Mouse (Mus musculus): ENCODE results near the gene Klc1. TPM values are rescaled to one million over a fixed set of nuclear protein-coding genes. Genes with fewer than 3 reads are reported as not detected.
"Not testable (repeated sequence)": the region's sequence is repeated elsewhere in the genome, so short reads cannot be mapped to it uniquely, and the experiment has no call there.

Gene Klc1
- polyA plus RNA-seq (2014; fragmentation: Nextera tagmentation; extraction: Ambion mirVana): 282 and 288 TPM in 2 replicates

DNA sequence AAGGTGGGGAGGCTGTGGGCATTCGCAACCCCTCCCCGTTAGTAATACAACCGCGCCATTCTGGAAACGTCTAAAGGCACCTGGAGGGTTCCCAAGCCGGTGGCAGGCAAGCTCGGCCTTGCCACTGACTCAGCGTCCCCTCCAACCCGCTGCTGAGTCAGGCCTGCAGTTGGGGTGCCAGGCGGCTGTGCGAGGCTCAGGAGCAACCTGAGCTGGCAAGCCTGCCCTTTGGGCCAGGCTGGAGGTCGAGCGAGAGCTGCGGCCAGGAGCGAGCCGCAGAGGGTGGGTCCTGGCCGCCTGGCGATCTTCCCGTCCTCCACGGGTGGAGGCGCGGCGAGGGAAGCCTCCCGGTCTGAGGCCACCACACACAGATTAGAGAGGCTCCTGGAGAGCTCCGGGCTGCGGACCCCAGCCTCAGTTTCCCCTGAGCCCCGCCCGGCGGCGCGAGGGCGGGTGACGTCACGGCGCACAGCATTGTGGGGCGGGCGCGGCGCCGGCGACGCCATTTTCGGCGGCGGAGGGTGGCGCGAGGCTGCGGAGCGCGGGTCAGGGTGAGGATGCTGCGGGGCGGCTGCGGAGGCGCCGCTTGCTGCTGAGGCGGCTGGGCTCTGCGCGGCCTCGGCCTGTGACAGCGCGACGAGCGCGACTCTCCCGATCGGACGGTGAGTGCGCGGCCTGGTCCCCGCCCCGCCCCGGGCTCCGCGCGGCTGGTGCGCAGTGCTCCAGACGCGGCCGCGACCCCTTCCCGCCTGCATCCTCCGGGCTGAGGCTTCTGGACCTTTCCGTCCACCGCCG lies at the start of gene Klc1:
Gene Klc1, plus strand, starts transcription at position 469 of the 795 bp plus-strand sequence.
- H3K9me3 ChIP-seq (ENCODE audit: control insufficient read depth, low read length): no peaks in the 10 kb centered on the region
- peak within 1 kb of the TSS; percentile 95 for H3K4me3 ChIP-seq (ENCODE audit: low read depth, low read length)
- H3K27me3 ChIP-seq (ENCODE audit: control insufficient read depth, insufficient read depth, low read length): no peaks in the 10 kb centered on the region
- ATAC-seq (ENCODE audit: low FRiP score): peak; percentile 84
- H3K4me1 ChIP-seq (ENCODE audit: control insufficient read depth, insufficient read depth, low read length): peaks cover 22% of the 10 kb centered on the region
- peak within 1 kb of the TSS; percentile 87 for H3K4me2 ChIP-seq
- H3K36me3 ChIP-seq (ENCODE audit: control insufficient read depth, insufficient read depth, low read length): no peaks in the 10 kb centered on the region
- peak within 1 kb of the TSS; percentile 95 for H3K9ac ChIP-seq (ENCODE audit: low read length)
- WGBS: under 1% methylated on average over 73 of the region's 85 CpGs
- H3K27ac ChIP-seq (ENCODE audit: low read depth, low read length): peak within 1 kb of the TSS; percentile 85
- DNase-seq (ENCODE audit: low spot score, missing footprints): peak; percentile 98

DNA sequence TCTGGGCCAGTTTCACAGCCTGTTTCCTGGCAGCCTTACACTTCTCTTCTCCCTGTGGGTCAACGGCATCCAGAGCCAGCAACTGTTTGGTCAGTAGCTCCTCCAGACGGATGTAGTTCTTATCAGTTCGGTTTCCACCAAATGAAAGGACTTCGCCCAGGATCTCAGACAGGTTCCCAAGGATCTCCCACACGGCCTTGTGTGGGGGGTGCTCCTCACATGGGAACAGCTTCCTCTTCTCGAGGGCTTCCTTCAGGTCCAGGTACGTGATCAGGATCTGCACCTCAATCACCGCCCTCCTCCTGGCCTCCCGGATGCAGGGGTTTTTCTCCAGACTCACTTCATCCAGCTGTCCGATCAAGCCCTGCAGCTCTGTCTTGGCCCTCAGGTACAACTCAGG lies 48.6 kb upstream of the Klc1 start:
- H3K27me3 ChIP-seq (ENCODE audit: control insufficient read depth, insufficient read depth, low read length): no peaks in the 10 kb centered on the region
- DNase-seq (ENCODE audit: low spot score, missing footprints) (no peak), ATAC-seq (ENCODE audit: low FRiP score) (no peak)
- peaks cover 9% of the 10 kb centered on the region for H3K36me3 ChIP-seq (ENCODE audit: control insufficient read depth, insufficient read depth, low read length)
- H3K27ac ChIP-seq (ENCODE audit: low read depth, low read length): no peak overlapping the region
- no peaks in the 10 kb centered on the region for H3K9me3 ChIP-seq (ENCODE audit: control insufficient read depth, low read length)
- peaks cover 12% of the 10 kb centered on the region for H3K4me1 ChIP-seq (ENCODE audit: control insufficient read depth, insufficient read depth, low read length)
- no peak overlapping the region for H3K4me3 ChIP-seq (ENCODE audit: low read depth, low read length)
- H3K4me2 ChIP-seq: no peak overlapping the region
- H3K9ac ChIP-seq (ENCODE audit: low read length): no peak overlapping the region
- WGBS: 94% methylated on average over 10 of the region's 10 CpGs

DNA sequence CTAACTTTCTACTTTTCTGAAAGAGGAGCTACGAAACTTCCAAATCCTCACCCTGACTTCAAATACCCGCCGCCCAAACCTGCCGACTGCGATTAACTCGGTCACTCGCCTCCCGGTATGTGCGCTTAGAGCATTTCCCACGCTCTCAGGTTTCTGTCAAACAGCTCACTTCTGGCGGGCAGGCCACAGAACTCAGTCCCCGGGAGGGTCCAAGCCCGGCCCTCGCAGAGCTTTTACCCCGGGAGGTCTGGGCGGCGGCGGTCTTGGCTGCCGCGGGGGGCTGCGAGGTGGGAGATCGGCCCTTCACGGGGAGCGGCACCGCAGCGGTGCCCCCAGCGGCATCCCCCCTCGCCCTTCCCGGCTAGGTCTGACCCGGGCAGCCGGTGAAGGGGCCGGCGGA lies 46.2 kb upstream of the Klc1 start:
- H3K4me2 ChIP-seq: peak overlapping the region; percentile 85
- H3K36me3 ChIP-seq (ENCODE audit: control insufficient read depth, insufficient read depth, low read length): peaks cover 9% of the 10 kb centered on the region
- ATAC-seq (ENCODE audit: low FRiP score) (no peak), DNase-seq (ENCODE audit: low spot score, missing footprints) (peak; percentile 92)
- peaks cover 12% of the 10 kb centered on the region for H3K4me1 ChIP-seq (ENCODE audit: control insufficient read depth, insufficient read depth, low read length)
- H3K27ac ChIP-seq (ENCODE audit: low read depth, low read length): peak overlapping the region; percentile 66; the same call in 1 of the 2 replicates
- no peaks in the 10 kb centered on the region for H3K9me3 ChIP-seq (ENCODE audit: control insufficient read depth, low read length)
- peak overlapping the region; percentile 98 for H3K4me3 ChIP-seq (ENCODE audit: low read depth, low read length)
- WGBS: under 1% methylated on average over 30 of the region's 33 CpGs
- peak overlapping the region; percentile 94 for H3K9ac ChIP-seq (ENCODE audit: low read length)
- no peaks in the 10 kb centered on the region for H3K27me3 ChIP-seq (ENCODE audit: control insufficient read depth, insufficient read depth, low read length)

DNA sequence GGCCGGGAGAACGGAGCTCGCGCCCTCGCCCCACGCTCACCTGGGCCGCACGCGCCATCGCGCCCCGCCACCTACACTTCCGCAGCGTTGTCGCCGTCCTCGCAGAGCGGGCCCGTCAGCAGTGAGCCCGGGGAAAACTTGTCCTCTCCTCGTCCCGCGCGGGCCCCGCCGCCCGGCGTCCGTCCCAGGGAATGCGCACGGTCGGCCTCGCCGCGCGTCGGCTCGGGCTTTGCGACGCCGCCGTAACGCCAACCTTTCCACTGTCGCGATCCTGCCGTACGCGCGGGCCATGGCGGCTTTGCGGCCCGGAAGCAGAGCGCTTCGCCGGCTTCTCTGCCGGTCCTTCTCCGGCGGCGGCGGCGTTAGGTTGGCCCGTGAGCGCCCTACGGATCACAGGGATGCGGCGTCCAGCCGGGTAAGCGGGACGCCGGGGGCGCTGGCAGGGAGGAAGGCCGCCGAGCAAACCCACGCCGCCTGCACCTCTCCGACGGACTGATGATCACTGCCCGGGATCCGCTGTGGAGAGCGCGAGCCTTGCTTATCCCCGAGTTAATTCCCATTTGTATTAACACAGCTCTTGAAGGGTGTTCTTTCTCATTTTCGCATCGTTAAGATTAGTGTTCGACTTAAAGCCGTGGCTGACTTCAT lies 45.5 kb upstream of the Klc1 start, which contains the start of the genes Bag5 and Apopt1:
Gene Bag5, minus strand, starts transcription at position 254 of the 648 bp plus-strand sequence.
Gene Apopt1, plus strand, starts transcription at position 258 of the 648 bp plus-strand sequence.
- peak; percentile 94 for ATAC-seq (ENCODE audit: low FRiP score)

DNA sequence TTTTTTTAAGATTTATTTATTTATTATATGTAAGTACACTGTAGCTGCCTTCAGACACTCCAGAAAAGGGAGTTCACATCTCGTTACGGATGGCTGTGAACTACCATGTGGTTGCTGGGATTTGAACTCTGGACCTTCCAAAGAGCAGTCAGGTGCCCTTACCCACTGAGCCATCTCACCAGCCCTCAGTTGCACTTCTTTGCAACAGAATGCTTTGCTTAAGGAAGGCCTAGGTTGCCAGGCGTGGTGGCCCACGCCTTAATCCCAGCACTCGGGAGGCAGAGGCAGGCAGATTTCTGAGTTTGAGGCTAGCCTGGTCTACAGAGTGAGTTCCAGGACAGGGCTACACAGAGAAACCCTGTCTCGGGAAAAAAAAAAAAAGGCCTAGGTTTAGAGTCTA lies 44.8 kb upstream of the Klc1 start:
- not testable (repeated sequence) for H3K9me3 ChIP-seq (ENCODE audit: control insufficient read depth, low read length); H3K27me3 ChIP-seq (ENCODE audit: control insufficient read depth, insufficient read depth, low read length); H3K27ac ChIP-seq (ENCODE audit: low read depth, low read length); ATAC-seq (ENCODE audit: low FRiP score); H3K9ac ChIP-seq (ENCODE audit: low read length); H3K36me3 ChIP-seq (ENCODE audit: control insufficient read depth, insufficient read depth, low read length); DNase-seq (ENCODE audit: low spot score, missing footprints)
- H3K4me1 ChIP-seq (ENCODE audit: control insufficient read depth, insufficient read depth, low read length): peaks cover 12% of the 10 kb centered on the region
- peak overlapping the region; percentile 85 for H3K4me2 ChIP-seq
- peak overlapping the region; percentile 98 for H3K4me3 ChIP-seq (ENCODE audit: low read depth, low read length)
- 85% methylated on average over 6 of the region's 6 CpGs for WGBS

More for the DNA sequence above, 45.5 kb upstream of the Klc1 start, which contains the start of the genes Bag5 and Apopt1:
- Histone ChIP-seq H3K4me1 (ENCODE audit: control insufficient read depth, insufficient read depth, low read length) (peaks cover 12% of the 10 kb centered on the region), H3K4me3 (ENCODE audit: low read depth, low read length) (peak within 1 kb of the TSS; percentile 98), H3K27ac (ENCODE audit: low read depth, low read length) (peak within 1 kb of the TSS; percentile 66), H3K36me3 (ENCODE audit: control insufficient read depth, insufficient read depth, low read length) (peaks cover 9% of the 10 kb centered on the region), H3K9me3 (ENCODE audit: control insufficient read depth, low read length) (no peaks in the 10 kb centered on the region), H3K9ac (ENCODE audit: low read length) (peak within 1 kb of the TSS; percentile 94), H3K4me2 (peak within 1 kb of the TSS; percentile 85), H3K27me3 (ENCODE audit: control insufficient read depth, insufficient read depth, low read length) (no peaks in the 10 kb centered on the region)
- under 1% methylated on average over 86 of the region's 86 CpGs for WGBS
- DNase-seq (ENCODE audit: low spot score, missing footprints): peak; percentile 98

DNA sequence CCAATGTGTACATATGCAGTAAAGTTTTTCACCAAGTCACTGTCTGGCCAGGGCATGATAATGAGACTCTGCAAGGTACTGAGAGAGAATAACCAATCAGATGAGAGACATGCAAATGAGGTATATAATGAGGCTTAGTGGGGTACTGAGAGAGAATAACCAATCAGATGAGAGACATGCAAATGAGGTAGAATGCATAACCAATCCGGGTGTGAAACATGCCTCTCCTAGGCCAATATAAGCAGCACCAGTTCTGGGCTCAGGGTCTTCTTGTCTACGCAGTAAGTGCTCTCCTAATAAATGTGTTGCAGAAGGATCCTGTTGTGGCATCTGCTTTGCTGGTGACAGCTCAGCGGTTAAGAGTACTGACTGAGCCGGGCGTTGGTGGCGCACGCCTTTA lies 42.1 kb upstream of the Klc1 start:
- DNase-seq (ENCODE audit: low spot score, missing footprints): no peak
- ATAC-seq (ENCODE audit: low FRiP score): no peak

DNA sequence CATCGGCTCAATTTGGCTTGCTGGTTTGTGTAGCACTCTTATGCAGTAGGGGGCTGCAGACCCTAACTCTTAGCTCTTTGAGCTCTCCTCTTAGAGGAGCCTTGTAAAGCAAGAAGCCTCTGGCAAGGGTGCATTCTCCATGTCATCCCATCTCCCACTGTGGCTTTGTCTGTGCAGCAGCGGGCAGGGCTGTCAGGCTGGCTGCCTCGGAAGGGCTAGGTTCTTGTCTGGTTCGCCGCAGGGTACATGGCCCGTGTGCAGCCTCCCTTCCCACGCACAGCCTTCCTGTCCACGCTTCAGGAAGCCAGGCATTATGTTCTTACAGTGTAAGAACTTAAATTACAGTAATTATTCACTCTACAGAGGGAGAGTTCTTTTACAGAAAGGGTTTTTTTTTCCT lies 40.0 kb upstream of the Klc1 start:
- H3K27ac ChIP-seq (ENCODE audit: low read depth, low read length): no peak overlapping the region
- H3K4me1 ChIP-seq (ENCODE audit: control insufficient read depth, insufficient read depth, low read length): peaks cover 4% of the 10 kb centered on the region; the same call in 1 of the 2 replicates
- no peak overlapping the region for H3K4me2 ChIP-seq
- no peaks in the 10 kb centered on the region for H3K9me3 ChIP-seq (ENCODE audit: control insufficient read depth, low read length)
- 39% methylated on average over 8 of the region's 8 CpGs for WGBS
- H3K27me3 ChIP-seq (ENCODE audit: control insufficient read depth, insufficient read depth, low read length): no peaks in the 10 kb centered on the region
- H3K36me3 ChIP-seq (ENCODE audit: control insufficient read depth, insufficient read depth, low read length): no peaks in the 10 kb centered on the region
- ATAC-seq (ENCODE audit: low FRiP score): no peak
- no peak overlapping the region for H3K9ac ChIP-seq (ENCODE audit: low read length)
- no peak overlapping the region for H3K4me3 ChIP-seq (ENCODE audit: low read depth, low read length)
- no peak for DNase-seq (ENCODE audit: low spot score, missing footprints)

More for the DNA sequence above, 42.1 kb upstream of the Klc1 start:
- Histone ChIP-seq H3K9me3 (ENCODE audit: control insufficient read depth, low read length) (no peaks in the 10 kb centered on the region), H3K4me1 (ENCODE audit: control insufficient read depth, insufficient read depth, low read length) (peaks cover 11% of the 10 kb centered on the region), H3K27me3 (ENCODE audit: control insufficient read depth, insufficient read depth, low read length) (no peaks in the 10 kb centered on the region), H3K4me3 (ENCODE audit: low read depth, low read length) (no peak overlapping the region), H3K9ac (ENCODE audit: low read length) (no peak overlapping the region), H3K4me2 (no peak overlapping the region), H3K27ac (ENCODE audit: low read depth, low read length) (no peak overlapping the region), H3K36me3 (ENCODE audit: control insufficient read depth, insufficient read depth, low read length) (no peaks in the 10 kb centered on the region)
- 97% methylated on average over 7 of the region's 7 CpGs for WGBS

DNA sequence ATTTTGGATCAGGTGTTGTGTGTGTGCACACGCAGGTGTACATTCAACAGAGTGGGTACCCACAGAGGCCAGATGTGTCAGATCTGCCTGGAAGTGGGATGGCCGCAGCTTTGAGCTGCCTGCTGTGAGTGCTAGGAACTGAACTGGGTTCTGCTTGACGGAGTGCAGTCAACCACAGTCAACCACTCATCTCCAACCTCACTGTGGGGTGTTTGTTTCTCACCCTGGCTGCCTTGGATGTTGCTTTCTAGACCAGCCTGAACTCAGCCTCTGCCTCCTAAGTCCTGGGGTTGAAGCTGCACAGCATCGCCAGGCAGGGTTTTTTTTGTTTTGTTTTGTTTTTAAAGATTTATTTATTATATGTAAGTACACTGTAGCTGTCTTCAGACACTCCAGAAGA lies 38.4 kb upstream of the Klc1 start:
- Histone ChIP-seq H3K36me3 (ENCODE audit: control insufficient read depth, insufficient read depth, low read length) (no peaks in the 10 kb centered on the region), H3K4me1 (ENCODE audit: control insufficient read depth, insufficient read depth, low read length) (peaks cover 9% of the 10 kb centered on the region), H3K27ac (ENCODE audit: low read depth, low read length) (no peak overlapping the region), H3K4me2 (no peak overlapping the region), H3K9ac (ENCODE audit: low read length) (no peak overlapping the region), H3K4me3 (ENCODE audit: low read depth, low read length) (no peak overlapping the region), H3K9me3 (ENCODE audit: control insufficient read depth, low read length) (no peaks in the 10 kb centered on the region), H3K27me3 (ENCODE audit: control insufficient read depth, insufficient read depth, low read length) (no peaks in the 10 kb centered on the region)
- WGBS: 76% methylated on average over 4 of the region's 4 CpGs
- DNase-seq (ENCODE audit: low spot score, missing footprints) (no peak), ATAC-seq (ENCODE audit: low FRiP score) (no peak)

DNA sequence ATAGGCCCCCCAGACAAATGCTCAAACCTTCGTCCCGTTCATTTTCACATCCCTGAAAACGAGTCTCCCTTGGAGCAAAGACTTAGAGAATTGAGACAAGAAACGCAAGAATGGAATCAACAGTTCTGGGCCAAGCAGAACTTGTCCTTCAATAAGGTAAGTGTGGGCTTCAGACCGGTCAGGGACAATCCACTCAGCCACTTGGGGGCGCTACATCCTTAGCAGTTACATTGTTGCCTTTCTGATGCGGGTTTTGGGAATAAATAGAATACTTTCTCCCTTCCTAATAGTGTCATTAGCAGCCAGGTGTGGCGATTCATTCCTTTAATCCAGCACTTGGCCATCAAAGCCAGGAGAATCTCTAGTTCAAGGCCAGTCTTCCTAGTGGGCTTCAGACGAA lies 36.0 kb upstream of the Klc1 start:
- WGBS: 74% methylated on average over 9 of the region's 9 CpGs
- H3K9me3 ChIP-seq (ENCODE audit: control insufficient read depth, low read length): no peaks in the 10 kb centered on the region
- DNase-seq (ENCODE audit: low spot score, missing footprints) (no peak), ATAC-seq (ENCODE audit: low FRiP score) (no peak)
- H3K4me1 ChIP-seq (ENCODE audit: control insufficient read depth, insufficient read depth, low read length): peaks cover 13% of the 10 kb centered on the region
- no peak overlapping the region for H3K4me2 ChIP-seq
- H3K9ac ChIP-seq (ENCODE audit: low read length): no peak overlapping the region
- H3K27ac ChIP-seq (ENCODE audit: low read depth, low read length): no peak overlapping the region
- no peaks in the 10 kb centered on the region for H3K27me3 ChIP-seq (ENCODE audit: control insufficient read depth, insufficient read depth, low read length)
- no peaks in the 10 kb centered on the region for H3K36me3 ChIP-seq (ENCODE audit: control insufficient read depth, insufficient read depth, low read length)
- H3K4me3 ChIP-seq (ENCODE audit: low read depth, low read length): no peak overlapping the region
